8 mouse cellular contexts compared by ENCODE assay signal in genomic region chr6:54595330-54595878, GRCm38 (mm10). TPM values are rescaled to one million over a fixed set of nuclear protein-coding genes. Genes with fewer than 3 reads are reported as not detected.
DNase-seq lines count a peak whose midpoint lies in the region; ATAC-seq and TF ChIP-seq lines count a peak whose summit lies in the region.

No protein-coding gene starts in this region.

- H3K27me3 ChIP-seq in hindbrain, embryonic 16.5 days (replicated peaks; ENCODE audit: control insufficient read depth, insufficient read depth, low read length), result no peaks in the 10 kb centered on the region
- no peaks in the 10 kb centered on the region for H3K27me3 ChIP-seq in myocyte (ENCODE audit: control insufficient read depth, insufficient read depth, insufficient read length)

- peak overlapping the region; percentile 72 for H3K4me2 ChIP-seq in hindbrain, embryonic 16.5 days (ENCODE audit: low read length)
- H3K4me2 ChIP-seq in myocyte (ENCODE audit: low read depth), result peak overlapping the region; percentile 81

- ATAC-seq in hindbrain, embryonic 16.5 days, result no peak

- TF ChIP-seq POLR2A in bone marrow macrophage, adult 2 months (IDR thresholded peaks at IDR 0.05; ENCODE audit: borderline replicate concordance, low read depth, low read length), result no peak
- TF ChIP-seq POLR2A in myocyte (IDR thresholded peaks at IDR 0.05; ENCODE audit: insufficient read length, low read depth), result peak; percentile 35

- under 1% methylated on average over 47 of the region's 48 CpGs for WGBS in hindbrain, embryonic 16.5 days

- H3K9ac ChIP-seq in hindbrain, embryonic 16.5 days (ENCODE audit: low read depth, low read length), result peak overlapping the region; percentile 86

- peaks cover 4% of the 10 kb centered on the region; the same call in 1 of the 2 replicates for H3K4me1 ChIP-seq in bone marrow macrophage, adult 2 months (ENCODE audit: control insufficient read depth, insufficient read depth, low read length)
- peaks cover 23% of the 10 kb centered on the region for H3K4me1 ChIP-seq in hindbrain, embryonic 16.5 days (ENCODE audit: control insufficient read depth, insufficient read depth, low read depth, low read length)

- peak overlapping the region; percentile 75 for H3K4me3 ChIP-seq in layer of hippocampus, adult 2 months
- peak overlapping the region; percentile 59 for H3K4me3 ChIP-seq in bone marrow macrophage, adult 2 months (ENCODE audit: insufficient read depth, low read length)
- H3K4me3 ChIP-seq in hindbrain, embryonic 16.5 days (ENCODE audit: low read length), result peak overlapping the region; percentile 72
- H3K4me3 ChIP-seq in myocyte, result peak overlapping the region; percentile 33

- no peaks in the 10 kb centered on the region for H3K36me3 ChIP-seq in hindbrain, embryonic 16.5 days (ENCODE audit: control insufficient read depth, insufficient read depth, low read length)
- no peaks in the 10 kb centered on the region for H3K36me3 ChIP-seq in myocyte (ENCODE audit: control insufficient read depth, insufficient read depth)

- H3K9me3 ChIP-seq in hindbrain, embryonic 16.5 days (ENCODE audit: control insufficient read depth, low read length), result no peaks in the 10 kb centered on the region

- TF ChIP-seq CTCF in layer of hippocampus, adult 2 months (conservative IDR thresholded peaks at IDR 0.05), result no peak
- no peak for TF ChIP-seq CTCF in bone marrow macrophage, adult 2 months (IDR thresholded peaks at IDR 0.05; ENCODE audit: low read depth, low read length)

- H3K27ac ChIP-seq in layer of hippocampus, adult 2 months, result peak overlapping the region; percentile 82
- no peak overlapping the region for H3K27ac ChIP-seq in bone marrow macrophage, adult 2 months (ENCODE audit: insufficient read depth, low read depth, low read length)
- H3K27ac ChIP-seq in hindbrain, embryonic 16.5 days (ENCODE audit: low read depth, low read length), result peak overlapping the region; percentile 78

- no peak for DNase-seq in layer of hippocampus, adult 2 months (ENCODE audit: low spot score in 2 of 2)
- DNase-seq in layer of hippocampus, postnatal 25 days (ENCODE audit: extremely low spot score in 1 of 2, low spot score in 1 of 2), result no peak
- no peak for DNase-seq in urinary bladder, adult 2 months (ENCODE audit: low spot score)
- no peak for DNase-seq in adrenal gland, postnatal 25 days
- DNase-seq in kidney, postnatal 10 days, result no peak

- no peaks in the 10 kb centered on the region for H3K79me2 ChIP-seq in myocyte (ENCODE audit: control insufficient read depth, insufficient read depth)

- H3ac ChIP-seq in myocyte (ENCODE audit: control insufficient read depth, insufficient read length), result peak overlapping the region; percentile 49

TF ChIP-seq in myocyte, 11 proteins besides CTCF, POLR2A, EP300 and RAD21:
- no peak for TF ChIP-seq TCF3 (IDR thresholded peaks at IDR 0.05; ENCODE audit: insufficient read length, low read depth)
- no peak for TF ChIP-seq USF1 (IDR thresholded peaks at IDR 0.05; ENCODE audit: low read depth)
- no peak for TF ChIP-seq SRF (IDR thresholded peaks at IDR 0.05; ENCODE audit: control insufficient read depth, insufficient read length, low read depth)
- no peak for TF ChIP-seq MYOG (IDR thresholded peaks at IDR 0.05; ENCODE audit: control insufficient read depth in 1 of 3, insufficient read depth in 1 of 3, insufficient read length in 2 of 3, low read depth in 2 of 3)
- no peak for TF ChIP-seq REST (IDR thresholded peaks at IDR 0.05; ENCODE audit: insufficient read depth, insufficient read length)
- TF ChIP-seq E2F4 (IDR thresholded peaks at IDR 0.05; ENCODE audit: insufficient read depth), result no peak
- TF ChIP-seq MYOD1 (IDR thresholded peaks at IDR 0.05; ENCODE audit: control insufficient read depth in 1 of 3, insufficient read length in 2 of 3, low read depth in 2 of 3), result no peak
- TF ChIP-seq CEBPB (IDR thresholded peaks at IDR 0.05; ENCODE audit: insufficient read depth, poor library complexity, severe bottlenecking), result no peak
- TF ChIP-seq MAX (IDR thresholded peaks at IDR 0.05; ENCODE audit: low read depth), result no peak
- no peak for TF ChIP-seq POLR2AphosphoS2 (IDR thresholded peaks at IDR 0.05; ENCODE audit: insufficient read length, low read depth)

RNA-seq across cellular contexts. Expression of gene Plekha8, which starts 0.5 kb away (rescaled TPM):
- total RNA-seq in layer of hippocampus, adult 2 months (2021), result 10 to 100 TPM; 10.8 to 13.4 TPM
- total RNA-seq in layer of hippocampus, postnatal 25 days (2021), result 10 to 100 TPM; 11.4 to 13.7 TPM
- polyA plus RNA-seq in bone marrow macrophage, adult 2 months (2012; ENCODE audit: insufficient read depth, insufficient read length, missing spikeins), result 3.9 and 4.9 TPM in 2 replicates
- 6.3 and 8.1 TPM in 2 replicates for polyA plus RNA-seq in hindbrain, embryonic 16.5 days (2015; fragmentation: Nextera tagmentation; extraction: Ambion mirVana)
- polyA plus RNA-seq in myocyte (2012; fragmentation: generic; extraction: Trizol), result 3.6 TPM
- 4.9 and 5.6 TPM in 2 replicates for polyA plus RNA-seq in urinary bladder, adult 2 months (2012; rRNA removed)
- total RNA-seq in adrenal gland, postnatal 25 days (2021), result 19.4 and 20.1 TPM in 2 replicates

RNA-seq across cellular contexts. Expression of gene Fkbp14, which starts 1.7 kb away (rescaled TPM):
- 10 to 100 TPM; 13.1 to 14.6 TPM for total RNA-seq in layer of hippocampus, adult 2 months (2021)
- 10 to 100 TPM; 12.1 to 12.8 TPM for total RNA-seq in layer of hippocampus, postnatal 25 days (2021)
- polyA plus RNA-seq in bone marrow macrophage, adult 2 months (2012; ENCODE audit: insufficient read depth, insufficient read length, missing spikeins), result 0.72 and 1.5 TPM in 2 replicates
- 8.0 and 11.8 TPM in 2 replicates for polyA plus RNA-seq in hindbrain, embryonic 16.5 days (2015; fragmentation: Nextera tagmentation; extraction: Ambion mirVana)
- polyA plus RNA-seq in myocyte (2012; fragmentation: generic; extraction: Trizol), result 6.0 TPM
- polyA plus RNA-seq in urinary bladder, adult 2 months (2012; rRNA removed), result 24.5 and 30.0 TPM in 2 replicates
- total RNA-seq in adrenal gland, postnatal 25 days (2021), result 17.2 and 17.5 TPM in 2 replicates

RNA-seq across cellular contexts. Expression of gene Scrn1, which starts 29.1 kb away (rescaled TPM):
- total RNA-seq in layer of hippocampus, adult 2 months (2021), result 10 to 100 TPM; 98.2 to 98.3 TPM
- total RNA-seq in layer of hippocampus, postnatal 25 days (2021), result 100 to 1,000 TPM; 101 to 103 TPM
- not detected in 2 replicates for polyA plus RNA-seq in bone marrow macrophage, adult 2 months (2012; ENCODE audit: insufficient read depth, insufficient read length, missing spikeins)
- 109 and 114 TPM in 2 replicates for polyA plus RNA-seq in hindbrain, embryonic 16.5 days (2015; fragmentation: Nextera tagmentation; extraction: Ambion mirVana)
- polyA plus RNA-seq in myocyte (2012; fragmentation: generic; extraction: Trizol), result 25.5 TPM
- 6.3 and 13.0 TPM in 2 replicates for polyA plus RNA-seq in urinary bladder, adult 2 months (2012; rRNA removed)
- total RNA-seq in adrenal gland, postnatal 25 days (2021), result 30.7 and 36.1 TPM in 2 replicates
